Mouse (Mus musculus) large intestine, adult 2 months (tissue): Measurements from ENCODE around the gene Art4. TPM values are rescaled to one million over a fixed set of nuclear protein-coding genes. Genes with fewer than 3 reads are reported as not detected.
"Not testable (repeated sequence)": the region's sequence is repeated elsewhere in the genome, so short reads cannot be mapped to it uniquely, and the experiment has no call there.

Experiments used
- DNase-seq: peaks from one replicate; pipeline ENCODE4 v3.0.0-alpha.2; 2012; ENCODE audit warnings: low read depth, low spot score
- WGBS: fragments of 180-500 bp; shearing (Covaris S2); methylation state at CpG from one replicate; pipeline ENCODE4 v1.1.7; 2018; 5-methylcytosine and 5-hydroxymethylcytosine counted together
- polyA plus RNA-seq: library from polyadenylated mRNA; depleted of rRNA; stranded (reverse); fragments of >200 nt; gene quantifications from 2 replicates; pipeline ENCODE4 v1.2.3, GENCODE M21; 2012; rRNA removed

Gene Art4
- polyA plus RNA-seq = 0.60 and 0.64 TPM in 2 replicates

DNA sequence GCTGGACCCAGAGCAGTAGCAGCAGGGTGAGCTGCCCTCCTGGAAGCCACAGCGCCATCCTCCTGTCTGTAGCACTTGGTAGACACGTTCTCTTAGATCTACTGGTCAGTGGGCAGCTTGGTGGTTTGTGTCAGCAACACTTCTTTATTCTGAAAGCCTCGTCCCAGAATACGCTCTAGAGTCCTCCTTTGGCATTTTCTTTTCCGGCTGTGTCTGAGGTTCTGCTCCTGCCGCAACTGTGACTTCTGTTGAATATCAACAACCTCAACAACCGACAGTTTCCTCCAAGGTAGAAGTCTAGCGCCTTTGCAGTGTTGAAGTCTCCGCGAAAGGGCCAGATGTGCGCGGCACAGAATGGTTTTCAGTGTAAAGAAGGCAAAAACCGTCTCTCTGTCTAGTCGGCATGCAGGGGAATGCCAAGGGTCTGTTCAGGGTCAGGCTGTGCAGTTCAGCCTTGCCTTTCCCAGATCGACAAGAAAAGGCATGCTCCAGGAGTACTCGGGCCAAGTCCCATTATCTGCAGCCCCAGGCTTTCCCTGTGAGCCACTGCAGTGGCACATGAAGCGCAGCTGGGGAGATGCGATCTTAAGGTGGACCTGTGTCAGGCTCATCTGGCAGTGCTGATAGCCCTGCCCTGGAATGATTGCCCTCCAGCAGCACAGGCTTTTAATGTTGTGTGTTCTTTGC lies at the start of gene Art4:
TSS of gene Art4 (minus strand) at position 548 of the 687 bp plus-strand sequence.
- no peak for DNase-seq
- 56% methylated on average over 18 of the region's 18 CpGs for WGBS

DNA sequence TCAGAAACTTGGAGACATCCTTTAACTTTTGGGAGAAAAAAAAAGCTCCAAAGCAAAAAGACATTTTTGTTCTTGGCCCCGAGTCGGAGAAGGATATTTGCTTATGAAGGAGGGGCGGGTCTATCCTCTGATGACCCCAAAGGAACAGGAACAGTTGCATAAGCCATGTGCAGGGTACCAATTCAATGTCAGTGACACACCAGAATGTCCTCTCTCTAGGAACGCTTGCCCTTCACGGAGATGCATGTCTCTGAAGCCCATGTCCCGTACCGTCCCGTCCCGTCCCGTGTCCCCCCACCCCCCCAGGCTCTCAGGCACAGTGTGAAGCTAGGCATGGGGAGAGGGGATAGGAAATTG lies 49.4 kb upstream of the Art4 start:
- WGBS = 35% methylated on average over 10 of the region's 10 CpGs
- no peak for DNase-seq

GRCm38 (mm10) chr6:136906283-136906936 lies 48.9 kb upstream of the Art4 start:
- WGBS = 41% methylated on average over 19 of the region's 19 CpGs
- no peak for DNase-seq

- no peak for DNase-seq
- WGBS = 72% methylated on average over 8 of the region's 8 CpGs
These were observed 46.4 kb upstream of the Art4 start for GRCm38 (mm10) chr6:136903885-136904470.

- 90% methylated on average over 9 of the region's 9 CpGs for WGBS
These were observed 45.0 kb upstream of the Art4 start for GRCm38 (mm10) chr6:136902527-136902926.

GRCm38 (mm10) chr6:136901010-136901409 lies 43.5 kb upstream of the Art4 start:
- 75% methylated on average over 2 of the region's 2 CpGs for WGBS
- no peak for DNase-seq

More at GRCm38 (mm10) chr6:136902527-136902926, 45.0 kb upstream of the Art4 start:
- DNase-seq = no peak

DNA sequence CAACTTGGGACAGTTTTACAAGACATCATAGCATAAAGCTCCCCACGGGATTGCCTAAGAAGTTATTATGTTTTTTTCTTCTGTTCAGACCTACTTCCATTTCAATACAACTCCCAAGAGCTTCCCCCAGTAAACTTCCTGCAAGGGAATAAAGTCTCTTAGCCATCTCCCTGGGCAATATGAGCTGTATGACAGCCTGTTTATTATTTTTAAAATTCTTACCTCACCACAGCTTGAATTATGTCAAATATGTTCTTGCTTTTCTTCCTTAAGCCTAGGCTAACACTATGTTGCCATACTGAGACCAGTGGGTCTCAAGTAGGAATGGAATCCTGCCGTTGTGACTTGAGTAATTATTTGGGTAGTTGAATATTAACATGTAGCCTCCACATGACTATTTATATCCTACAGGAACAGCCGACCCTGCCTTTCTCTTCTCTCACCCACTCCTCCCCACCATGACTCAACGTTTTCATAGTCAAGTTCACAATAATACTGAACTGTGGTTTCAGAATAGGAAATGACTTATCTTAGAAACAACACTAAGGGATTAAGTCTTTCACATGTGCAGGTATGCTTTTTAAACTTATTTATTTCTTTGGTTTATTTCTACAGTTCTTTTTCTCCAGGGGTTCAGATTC lies 43.0 kb upstream of the Art4 start:
- no peak for DNase-seq
- WGBS = 23% methylated on average over 4 of the region's 4 CpGs

DNA sequence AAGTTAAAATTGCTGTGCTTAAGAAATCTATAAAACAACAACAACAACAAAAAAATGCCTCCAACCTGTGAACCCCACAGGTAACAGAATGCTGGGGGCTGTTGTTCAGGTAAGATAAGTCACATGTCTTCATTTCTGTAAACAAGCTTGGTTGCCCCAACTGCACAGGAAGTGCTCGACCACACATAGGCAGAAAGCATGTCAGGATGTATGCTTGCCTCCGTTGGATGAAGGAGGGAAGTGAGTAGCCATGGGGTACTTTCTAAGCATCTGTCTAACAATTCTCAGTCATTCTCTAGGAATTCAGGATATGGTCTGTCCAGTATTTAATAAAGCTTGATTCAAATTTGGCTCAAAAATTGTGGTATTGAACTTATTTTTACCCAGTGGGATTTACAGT lies 41.4 kb upstream of the Art4 start:
- DNase-seq = no peak

DNA sequence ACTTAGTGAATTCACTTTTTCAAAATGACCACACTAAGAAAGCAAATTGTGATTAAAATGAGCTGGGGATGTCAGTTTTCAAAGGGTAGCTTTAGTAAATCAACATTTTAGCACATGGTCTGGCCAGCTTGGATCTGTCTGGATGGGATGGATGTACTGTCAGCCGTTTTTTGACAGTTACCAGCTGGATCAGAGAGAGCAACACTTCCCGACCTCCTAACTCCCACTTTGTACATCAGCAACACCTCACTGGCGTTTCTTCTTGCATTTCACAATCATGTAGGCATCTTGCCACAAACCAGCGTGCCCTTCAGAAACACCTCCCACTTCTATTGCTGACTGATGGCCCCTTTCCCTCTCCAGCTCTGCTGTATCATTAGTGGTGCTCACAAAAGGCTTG lies 40.7 kb upstream of the Art4 start:
- WGBS = 37% methylated on average over 4 of the region's 4 CpGs
- DNase-seq = no peak

More for the DNA sequence above, 41.4 kb upstream of the Art4 start:
- WGBS = 69% methylated on average over 2 of the region's 2 CpGs

DNA sequence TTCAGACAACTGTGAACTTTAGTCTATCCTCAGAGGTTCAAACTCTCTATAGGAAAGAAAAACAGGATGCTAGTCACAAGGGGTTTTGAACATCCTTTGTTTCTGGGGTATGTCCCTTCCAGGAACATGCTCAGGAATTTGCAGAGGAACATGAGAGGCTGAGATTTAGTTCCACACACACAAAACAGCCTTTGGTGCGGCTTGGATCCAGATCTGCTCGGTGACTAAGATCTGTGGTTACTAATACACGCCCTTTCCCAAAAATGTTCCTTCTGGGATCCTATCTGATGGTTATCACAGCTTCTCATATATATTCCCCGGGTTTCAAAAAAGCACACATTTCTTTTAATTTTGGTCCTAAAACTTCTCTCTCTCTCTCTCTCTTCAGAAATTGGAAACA lies 40.3 kb upstream of the Art4 start:
- WGBS = 72% methylated on average over 4 of the region's 4 CpGs
- no peak for DNase-seq

DNA sequence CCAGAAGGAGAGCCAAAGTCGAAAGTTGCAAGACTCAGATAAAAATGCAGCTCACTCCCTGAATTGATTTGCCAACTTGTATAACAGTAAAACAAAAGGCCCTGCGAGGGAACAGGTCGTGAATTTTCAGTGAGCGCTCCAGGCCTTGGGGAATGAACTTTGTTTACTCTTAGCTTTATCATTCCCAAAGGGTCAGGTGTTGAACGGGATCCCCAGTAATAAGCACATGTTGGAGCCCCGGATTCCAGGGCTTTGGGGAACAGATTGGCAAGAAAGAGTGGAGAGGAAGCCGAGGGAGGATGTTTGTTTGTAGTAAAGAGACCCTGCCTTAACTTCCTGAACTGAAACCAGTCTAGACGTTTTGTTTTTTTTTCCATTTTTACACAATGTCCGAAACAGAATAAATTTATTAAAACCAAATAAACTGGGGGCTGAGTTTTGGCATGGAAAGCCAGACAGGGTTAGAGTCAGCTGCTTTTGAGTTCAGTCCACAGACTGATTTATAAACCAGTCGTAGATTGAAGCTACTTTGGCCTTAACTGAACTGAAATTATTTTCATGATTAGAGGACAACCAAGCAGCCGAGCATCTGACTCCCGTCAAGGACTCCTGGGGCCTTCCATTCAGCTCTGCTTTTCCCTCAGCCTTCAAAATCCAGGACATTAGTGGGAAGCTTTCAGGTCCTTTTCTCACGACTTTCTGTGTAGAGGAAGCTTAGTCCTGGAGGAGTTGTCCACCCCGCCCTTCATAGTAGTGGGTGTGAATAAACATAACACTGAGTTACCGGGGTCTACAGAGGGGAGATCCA lies 37.2 kb upstream of the Art4 start:
- 34% methylated on average over 15 of the region's 15 CpGs for WGBS
- DNase-seq = no peak

- no peak for DNase-seq
- 86% methylated on average over 2 of the region's 2 CpGs for WGBS
These were observed 34.5 kb upstream of the Art4 start for GRCm38 (mm10) chr6:136892002-136892401.

GRCm38 (mm10) chr6:136889554-136889953 lies 32.0 kb upstream of the Art4 start:
- no peak for DNase-seq
- WGBS = 94% methylated on average over 6 of the region's 6 CpGs

DNA sequence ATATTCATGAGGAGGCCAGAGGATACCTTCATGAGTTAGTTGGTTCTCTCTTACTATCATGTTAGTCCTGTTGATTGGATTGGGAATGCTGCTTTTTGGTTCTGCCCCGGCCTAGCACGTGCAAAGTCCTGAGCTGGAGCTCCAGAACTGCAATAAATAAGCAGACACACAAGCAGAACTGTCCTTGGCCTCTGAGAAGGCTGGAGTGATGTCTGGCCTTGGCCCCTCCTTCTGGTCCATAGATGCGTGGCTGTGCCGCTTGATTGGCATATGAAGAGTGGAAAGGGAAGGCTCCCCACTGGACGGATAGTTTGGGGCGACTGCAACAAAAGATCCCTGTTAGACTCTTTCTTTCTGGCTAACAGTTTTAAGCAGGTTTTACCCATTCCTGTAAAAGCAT lies 31.5 kb upstream of the Art4 start:
- no peak for DNase-seq
- 92% methylated on average over 6 of the region's 6 CpGs for whole genome bisulfite sequencing

GRCm38 (mm10) chr6:136887854-136888253 lies 30.3 kb upstream of the Art4 start:
- 15% methylated on average over 9 of the region's 9 CpGs for WGBS
- no peak for DNase-seq

GRCm38 (mm10) chr6:136884766-136885165 lies 27.2 kb upstream of the Art4 start:
- WGBS = 33% methylated on average over 1 of the region's 1 CpGs
- not testable (repeated sequence) for DNase-seq

- 92% methylated on average over 6 of the region's 6 CpGs for WGBS
- DNase-seq = no peak
These were observed 26.4 kb upstream of the Art4 start for GRCm38 (mm10) chr6:136883961-136884360.

GRCm38 (mm10) chr6:136883431-136883915 lies 25.9 kb upstream of the Art4 start:
- DNase-seq = no peak
- whole genome bisulfite sequencing = 57% methylated on average over 3 of the region's 3 CpGs

DNA sequence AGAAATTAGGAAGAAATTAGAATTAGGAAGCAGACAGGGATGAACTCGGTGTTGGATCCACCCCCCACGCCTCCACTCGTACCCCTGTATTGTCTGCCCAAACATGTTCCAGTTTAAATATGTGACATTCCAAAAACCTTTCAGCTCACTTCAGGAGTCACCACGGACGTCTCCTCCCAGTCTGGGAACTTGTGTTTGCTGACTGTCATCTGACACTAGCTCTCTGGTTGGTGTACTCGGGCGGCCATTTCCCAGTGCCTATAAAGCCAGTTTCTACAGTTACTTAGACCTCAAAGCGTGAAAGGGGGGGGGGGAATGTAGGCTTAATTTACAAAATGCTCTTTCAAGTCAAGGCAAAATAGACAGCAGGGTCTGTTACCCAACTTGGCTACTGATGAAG lies 24.1 kb upstream of the Art4 start:
- DNase-seq = no peak
- WGBS = 72% methylated on average over 8 of the region's 8 CpGs

DNA sequence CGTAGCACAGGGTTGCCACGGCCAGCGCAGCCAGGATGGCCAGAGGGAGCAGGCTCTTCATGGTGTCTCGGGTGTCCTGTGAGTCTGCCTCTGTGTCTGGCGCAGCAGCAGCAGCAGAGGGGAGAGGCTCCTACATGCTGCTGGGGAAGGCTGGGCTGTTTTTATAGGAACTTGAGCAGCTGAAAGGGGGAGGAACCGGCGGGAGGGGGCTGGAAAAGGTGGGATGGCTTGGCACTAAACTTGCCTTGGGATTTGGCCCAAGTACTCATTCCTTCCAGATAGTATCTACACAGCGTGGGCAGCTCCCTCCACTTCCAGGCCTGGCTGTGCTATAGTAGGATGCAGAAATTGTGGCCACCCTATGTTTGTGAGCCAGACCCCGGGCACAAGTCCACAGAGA lies 18.1 kb upstream of the Art4 start, which contains the start of gene Mgp:
TSS of gene Mgp (minus strand) at position 154 of the 400 bp plus-strand sequence.
- WGBS = 39% methylated on average over 9 of the region's 9 CpGs
- DNase-seq = no peak
